Mouse (Mus musculus) megakaryocyte, embryonic 14.5 days (primary cell): ENCODE data around the gene Cacng6.

Source experiments
- FLI1 ChIP-seq: IDR thresholded peaks from 2 replicates; pipeline ENCODE4 v1.6.1; 2012; ENCODE audit warnings: low read length, inconsistent platforms, mixed read lengths
- GATA1 ChIP-seq: IDR thresholded peaks from 3 replicates; pipeline ENCODE4 v1.6.1; 2012; ENCODE audit warnings: mixed read lengths, low read length, inconsistent platforms, borderline replicate concordance

- TF ChIP-seq GATA1 = no peak
- no peak for TF ChIP-seq FLI1
Measured at GRCm38 (mm10) chr7:3422051-3422450, 1.9 kb upstream of the Cacng6 start.
